17 mouse cellular contexts compared by ENCODE assay signal in genomic region chr3:83111485-83112261, GRCm38 (mm10).
"Had no signal": no experiment of that assay in that cellular context is flagged by ENCODE, and none has a peak within 500 bp of the region (broad histone marks: within the 10 kb centered on the region; RNA-seq: fewer than 3 reads in every experiment).

No protein-coding gene starts in this region.

- H3K4me3 ChIP-seq: kidney, embryonic 15.5 days; limb, embryonic 13.5 days; midbrain, embryonic 10.5 days; myocyte; neural tube, embryonic 13.5 days had no signal

- H3K9me3 ChIP-seq: kidney, embryonic 15.5 days; limb, embryonic 13.5 days; midbrain, embryonic 10.5 days; neural tube, embryonic 13.5 days had no signal

- H3K36me3 ChIP-seq: kidney, embryonic 15.5 days; limb, embryonic 13.5 days; midbrain, embryonic 10.5 days; neural tube, embryonic 13.5 days had no signal

- H3K27ac ChIP-seq: kidney, embryonic 15.5 days; limb, embryonic 13.5 days; liver, embryonic 14.5 days; midbrain, embryonic 10.5 days; neural tube, embryonic 13.5 days had no signal

- H3K4me2 ChIP-seq: kidney, embryonic 15.5 days; limb, embryonic 13.5 days had no signal

- H3K27me3 ChIP-seq: neural tube, embryonic 13.5 days had no signal

- H3K9ac ChIP-seq: kidney, embryonic 15.5 days; limb, embryonic 13.5 days; liver, embryonic 14.5 days; neural tube, embryonic 13.5 days had no signal

- DNase-seq: kidney, adult 2 months; kidney, postnatal 36 days; layer of hippocampus, adult 9-11 months; layer of hippocampus, postnatal 36 days; lung, adult 2 months; lung, postnatal 4 days; retina, postnatal 1 day; right cerebral cortex, postnatal 4 days; spleen, adult 18-20 months; thymus, adult 18-20 months; thymus, postnatal 14 days had no signal
